Mouse (Mus musculus): ENCODE data around the gene A730071L15Rik.

DNA sequence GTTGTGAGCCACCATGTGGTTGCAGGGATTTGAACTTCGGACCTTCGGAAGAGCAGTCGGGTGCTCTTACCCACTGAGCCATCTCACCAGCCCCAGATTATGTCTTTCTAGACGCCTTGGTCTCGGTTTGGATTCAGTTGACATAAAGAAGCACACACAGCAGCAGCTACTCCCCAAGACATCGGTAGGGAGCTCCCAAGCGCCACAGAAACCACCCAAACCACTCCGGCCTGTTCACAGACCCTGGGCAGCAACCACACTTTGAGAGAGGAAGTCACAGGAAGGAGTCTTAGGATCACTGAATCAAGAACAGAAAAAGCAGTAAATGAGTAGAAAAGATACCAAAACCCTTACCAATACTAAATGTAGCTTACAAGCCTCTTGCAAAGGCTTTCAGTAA, 3.0 kb upstream of the A730071L15Rik start:
- TF ChIP-seq CTCF (IDR thresholded peaks at IDR 0.05; ENCODE audit: borderline replicate concordance, extremely low read depth, insufficient read depth, insufficient read length) (no peak), POLR2A (IDR thresholded peaks at IDR 0.05; ENCODE audit: borderline replicate concordance, extremely low read depth, insufficient read depth, insufficient read length, poor library complexity, severe bottlenecking) (no peak)

Measured in brain, embryonic 14.5 days (tissue).